Mouse (Mus musculus): Measurements from ENCODE around the gene Lbx1.
A peak's percentile ranks its signal among the peaks of the same experiment; 100 is the strongest.

The Lbx1 gene

GRCm38 (mm10) chr19:45235766-45236362 lies at the start of gene Lbx1:
TSS of gene Lbx1 (minus strand) at chr19:45235812.
- DNase-seq, result no peak

- DNase-seq, result peak; percentile 37 to 72
These were observed 47.7 kb upstream of the Lbx1 start for GRCm38 (mm10) chr19:45283302-45283701.

GRCm38 (mm10) chr19:45276196-45276595 lies 40.6 kb upstream of the Lbx1 start:
- no peak for DNase-seq

GRCm38 (mm10) chr19:45271986-45272385 lies 36.4 kb upstream of the Lbx1 start:
- no peak for DNase-seq

- no peak for DNase-seq
These were observed 27.4 kb upstream of the Lbx1 start for GRCm38 (mm10) chr19:45262995-45263394.

GRCm38 (mm10) chr19:45257414-45258326 lies 22.1 kb upstream of the Lbx1 start:
- no peak for DNase-seq

- no peak for DNase-seq
These were observed 19.2 kb upstream of the Lbx1 start for GRCm38 (mm10) chr19:45254806-45255205.

- no peak for DNase-seq
These were observed 16.8 kb upstream of the Lbx1 start for GRCm38 (mm10) chr19:45252436-45252835.

- no peak for DNase-seq
These were observed 13.1 kb upstream of the Lbx1 start for GRCm38 (mm10) chr19:45248691-45249090.

- peak in 1 of 2 experiments; percentile 48 for DNase-seq
These were observed 8.5 kb upstream of the Lbx1 start for GRCm38 (mm10) chr19:45243918-45244700.

GRCm38 (mm10) chr19:45243264-45243602 lies 7.6 kb upstream of the Lbx1 start:
- DNase-seq, result no peak

GRCm38 (mm10) chr19:45242348-45243263 lies 7.0 kb upstream of the Lbx1 start:
- no peak for DNase-seq

- no peak for DNase-seq
These were observed 6.4 kb upstream of the Lbx1 start for GRCm38 (mm10) chr19:45242017-45242347.

GRCm38 (mm10) chr19:45240026-45240425 lies 4.4 kb upstream of the Lbx1 start:
- no peak for DNase-seq

- DNase-seq, result no peak
These were observed 3.6 kb upstream of the Lbx1 start for GRCm38 (mm10) chr19:45239191-45239590.

GRCm38 (mm10) chr19:45237665-45238209 lies 2.1 kb upstream of the Lbx1 start:
- no peak for DNase-seq

- no peak for DNase-seq
These were observed 1.5 kb upstream of the Lbx1 start for GRCm38 (mm10) chr19:45237099-45237498.

GRCm38 (mm10) chr19:45236363-45236942 lies 841 bp upstream of the Lbx1 start:
- DNase-seq, result peak; percentile 24 to 64

- no peak for DNase-seq
These were observed 276 bp downstream of the Lbx1 start for GRCm38 (mm10) chr19:45235331-45235741.

- DNase-seq, result no peak
These were observed 811 bp downstream of the Lbx1 start for GRCm38 (mm10) chr19:45234771-45235231.

GRCm38 (mm10) chr19:45234191-45234770 lies 1.3 kb downstream of the Lbx1 start:
- DNase-seq, result no peak
